Mouse (Mus musculus): Measurements from ENCODE around the gene Dnase1.

DNA sequence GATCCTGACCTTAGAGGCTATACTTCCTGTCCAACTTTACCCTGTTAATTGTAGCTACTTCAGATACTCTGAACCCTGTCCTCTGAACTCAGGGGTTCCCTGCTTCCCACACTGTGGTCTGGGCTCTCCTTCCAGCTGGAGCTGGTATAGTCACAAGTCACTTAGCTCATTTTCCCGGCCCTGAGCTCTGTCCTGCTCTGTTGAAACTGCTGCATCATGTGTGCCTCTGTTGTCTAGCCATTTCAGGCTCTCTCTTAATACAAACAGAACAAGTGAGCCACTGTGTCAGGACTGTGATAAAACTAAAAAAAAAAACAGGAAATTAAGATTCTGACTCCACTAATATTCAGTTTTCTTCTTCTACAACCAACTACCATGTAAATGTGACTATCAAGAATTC is 10.1 kb upstream of the Dnase1 start:
- TF ChIP-seq CTCF (IDR thresholded peaks at IDR 0.05; ENCODE audit: borderline replicate concordance, control insufficient read depth, extremely low read depth, insufficient read depth, low read length, poor library complexity) (no peak), POLR2A (IDR thresholded peaks at IDR 0.05; ENCODE audit: control insufficient read depth, extremely low read depth, insufficient read depth, low read length, poor library complexity) (no peak)

Measured in thymus, adult 2 months (tissue).